Mouse (Mus musculus) kidney, postnatal 10 days (tissue): Measurements from ENCODE around the gene Cdkl1.

Source experiments
- DNase-seq: peaks from one replicate; pipeline ENCODE4 v3.0.0; 2021; ENCODE audit warnings: mixed read lengths

The Cdkl1 gene

GRCm38 (mm10) chr12:69783247-69784025 is 7.6 kb downstream of the Cdkl1 start:
- peak; percentile 67 for DNase-seq

GRCm38 (mm10) chr12:69781935-69782650 is 9.0 kb downstream of the Cdkl1 start:
- peak; percentile 91 for DNase-seq

- peak; percentile 45 for DNase-seq
Measured at GRCm38 (mm10) chr12:69781480-69781879, 9.6 kb downstream of the Cdkl1 start.

- DNase-seq = no peak
Measured at GRCm38 (mm10) chr12:69777957-69778356, 13.1 kb downstream of the Cdkl1 start.

- DNase-seq = no peak
Measured at GRCm38 (mm10) chr12:69777341-69777730, 13.7 kb downstream of the Cdkl1 start.

GRCm38 (mm10) chr12:69776607-69777340 is 14.3 kb downstream of the Cdkl1 start:
- peak; percentile 73 for DNase-seq

GRCm38 (mm10) chr12:69768841-69769240 is 22.2 kb downstream of the Cdkl1 start:
- no peak for DNase-seq

GRCm38 (mm10) chr12:69767476-69768258 is 23.4 kb downstream of the Cdkl1 start:
- no peak for DNase-seq

- peak; percentile 73 for DNase-seq
Measured at GRCm38 (mm10) chr12:69766185-69766904, 24.7 kb downstream of the Cdkl1 start.

- DNase-seq = peak; percentile 45
Measured at GRCm38 (mm10) chr12:69765543-69765942, 25.5 kb downstream of the Cdkl1 start.

GRCm38 (mm10) chr12:69761603-69762002 is 29.5 kb downstream of the Cdkl1 start:
- DNase-seq = peak; percentile 50

GRCm38 (mm10) chr12:69760743-69761406 is 30.2 kb downstream of the Cdkl1 start:
- DNase-seq = no peak

GRCm38 (mm10) chr12:69760014-69760413 is 31.1 kb downstream of the Cdkl1 start:
- no peak for DNase-seq

- DNase-seq = no peak
Measured at GRCm38 (mm10) chr12:69759267-69759885, 31.7 kb downstream of the Cdkl1 start.

GRCm38 (mm10) chr12:69758221-69759185 is 32.6 kb downstream of the Cdkl1 start:
- DNase-seq = peak; percentile 74

- DNase-seq = peak; percentile 89
Measured at GRCm38 (mm10) chr12:69757418-69758141, 33.5 kb downstream of the Cdkl1 start.

GRCm38 (mm10) chr12:69756015-69756414 is 35.1 kb downstream of the Cdkl1 start:
- no peak for DNase-seq

- DNase-seq = no peak
Measured at GRCm38 (mm10) chr12:69753936-69754335, 37.1 kb downstream of the Cdkl1 start.

- DNase-seq = peak; percentile 72
Measured at GRCm38 (mm10) chr12:69751864-69752341, 39.2 kb downstream of the Cdkl1 start.
